ENCODE assay signal across 26 mouse cellular contexts in genomic region chr7:95352133-95352532, GRCm38 (mm10).
"Had no signal": no experiment of that assay in that cellular context is flagged by ENCODE, and none has a peak within 500 bp of the region (broad histone marks: within the 10 kb centered on the region; RNA-seq: fewer than 3 reads in every experiment).

No protein-coding gene starts in this region.

- H3K4me3 ChIP-seq: heart, embryonic 10.5 days; heart, embryonic 12.5 days; hindbrain, embryonic 10.5 days; hindbrain, embryonic 12.5 days; intestine, embryonic 15.5 days; layer of hippocampus, adult 2 months; left cerebral cortex, adult 2 months; limb, embryonic 10.5 days; limb, embryonic 12.5 days; liver, embryonic 13.5 days; liver, embryonic 15.5 days had no signal

- DNase-seq: gastrocnemius, postnatal 25 days; heart, adult 18-20 months; heart, postnatal 10 days; heart, postnatal 4 days; kidney, adult 18-20 months; kidney, adult 8-10 months; kidney, postnatal 10 days; kidney, postnatal 4 days; liver; liver, embryonic 13.5 days; liver, postnatal 0 days had no signal

- H3K27ac ChIP-seq: heart, embryonic 10.5 days; hindbrain, embryonic 12.5 days; hindbrain, embryonic 14.5 days; intestine, embryonic 15.5 days; layer of hippocampus, adult 2 months; left cerebral cortex, adult 2 months; limb, embryonic 10.5 days; limb, embryonic 12.5 days; liver, embryonic 13.5 days; liver, embryonic 15.5 days had no signal

- H3K4me1 ChIP-seq: heart, embryonic 10.5 days; heart, embryonic 12.5 days; intestine, embryonic 15.5 days; liver, embryonic 13.5 days; liver, embryonic 15.5 days had no signal

- H3K4me2 ChIP-seq: heart, embryonic 12.5 days; hindbrain, embryonic 12.5 days; hindbrain, embryonic 14.5 days; intestine, embryonic 15.5 days; limb, embryonic 12.5 days; liver, embryonic 11.5 days; liver, embryonic 13.5 days; liver, embryonic 15.5 days had no signal

- H3K9ac ChIP-seq: heart, embryonic 12.5 days; hindbrain, embryonic 12.5 days; hindbrain, embryonic 14.5 days; intestine, embryonic 15.5 days; limb, embryonic 12.5 days; liver, embryonic 13.5 days; liver, embryonic 15.5 days; liver, postnatal 0 days had no signal

- H3K27me3 ChIP-seq: heart, embryonic 12.5 days; intestine, embryonic 15.5 days; limb, embryonic 12.5 days; liver, embryonic 13.5 days; liver, embryonic 15.5 days had no signal

- ATAC-seq: hindbrain, embryonic 16.5 days; inflammation-experienced regulatory T-cells, adult 6 months; intestine, embryonic 15.5 days; intestine, postnatal 0 days; liver, postnatal 0 days had no signal

- H3K36me3 ChIP-seq: heart, embryonic 10.5 days; heart, embryonic 12.5 days; hindbrain, embryonic 10.5 days; hindbrain, embryonic 12.5 days; intestine, embryonic 15.5 days; limb, embryonic 10.5 days; limb, embryonic 12.5 days; liver, embryonic 13.5 days; liver, embryonic 15.5 days had no signal

- H3K9me3 ChIP-seq: heart, embryonic 10.5 days; heart, embryonic 12.5 days; hindbrain, embryonic 10.5 days; hindbrain, embryonic 12.5 days; intestine, embryonic 15.5 days; limb, embryonic 10.5 days; limb, embryonic 12.5 days; liver, embryonic 13.5 days; liver, embryonic 15.5 days had no signal
